Comparison of ENCODE assay signal across 9 mouse cellular contexts in the genomic region with DNA sequence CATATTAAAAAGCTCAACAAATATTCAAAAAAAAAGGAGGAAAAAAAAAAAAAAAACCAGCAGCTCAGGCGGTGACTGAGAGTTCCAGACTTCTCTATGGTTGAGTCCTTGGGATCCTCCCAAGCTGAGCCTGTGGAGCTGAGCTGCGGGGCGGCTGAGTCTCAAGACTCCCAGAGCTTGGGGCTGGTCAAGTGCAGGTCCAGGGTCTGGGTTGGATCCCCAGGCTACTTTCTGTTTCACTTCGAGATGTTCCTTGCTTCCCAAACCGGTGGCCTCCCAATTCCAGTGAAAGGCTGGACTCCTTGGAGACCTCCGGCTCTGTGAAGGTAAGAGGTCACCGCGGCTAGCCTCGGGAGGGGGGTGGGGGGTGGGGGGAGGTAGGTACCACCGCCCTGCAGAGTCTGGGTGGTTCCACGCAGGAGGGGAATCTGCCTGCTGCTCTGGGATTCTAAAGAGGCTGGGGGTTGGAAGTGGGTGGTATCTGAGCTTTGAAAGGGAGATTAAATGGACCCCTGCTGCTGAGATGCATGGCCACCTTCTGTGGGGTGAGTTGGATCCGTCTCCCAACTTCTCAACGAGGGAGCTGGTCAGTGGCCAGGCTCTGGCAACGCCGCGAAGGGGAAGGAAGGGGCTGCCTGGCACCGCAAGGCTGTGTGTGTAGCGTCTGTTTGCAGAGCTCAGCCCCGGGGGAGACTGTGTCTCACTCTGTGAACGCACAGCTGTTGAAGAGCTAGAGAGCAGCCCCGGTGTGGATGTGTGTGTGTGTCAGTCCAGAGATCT.
DNase-seq lines count a peak whose midpoint lies in the region; ATAC-seq lines count a peak whose summit lies in the region.
"Had no signal": no experiment of that assay in that cellular context is flagged by ENCODE, and none has a peak within 500 bp of the region (broad histone marks: within the 10 kb centered on the region; RNA-seq: fewer than 3 reads in every experiment).

No protein-coding gene starts in this region.

- H3K9me3 ChIP-seq in hindbrain, embryonic 14.5 days (ENCODE audit: control insufficient read depth, low read length), result no peaks in the 10 kb centered on the region

- no peak for ATAC-seq in hindbrain, embryonic 14.5 days (ENCODE audit: low FRiP score)
- ATAC-seq: Patski had no signal

- no peaks in the 10 kb centered on the region for H3K27me3 ChIP-seq in hindbrain, embryonic 14.5 days (ENCODE audit: control insufficient read depth, insufficient read depth, low read length)

- no peak overlapping the region for H3K27ac ChIP-seq in hindbrain, embryonic 14.5 days

- DNase-seq in ZHBTc4 (ENCODE audit: low read depth, low spot score), result peak; percentile 29
- peak; percentile 57 to 66 for DNase-seq in cerebellum, postnatal 25 days
- peak; percentile 8 to 27 for DNase-seq in gastrocnemius, adult 8-10 months (ENCODE audit: low spot score in 2 of 2)
- DNase-seq in hindbrain, embryonic 14.5 days (ENCODE audit: low spot score), result peak; percentile 58
- DNase-seq in layer of hippocampus, postnatal 25 days (ENCODE audit: extremely low spot score in 1 of 2, low spot score in 1 of 2), result peak; percentile 44 to 60
- DNase-seq in lung, postnatal 10 days, result peak; percentile 79
- DNase-seq in ovary, postnatal 36 days (ENCODE audit: low spot score), result peak; percentile 64
- DNase-seq in urinary bladder, postnatal 4 days (ENCODE audit: low spot score in 2 of 2), result peak; percentile 31 to 69

- WGBS in hindbrain, embryonic 14.5 days, result 4% methylated on average over 21 of the region's 21 CpGs

- peak overlapping the region; percentile 37; the same call in 1 of the 2 replicates for H3K9ac ChIP-seq in hindbrain, embryonic 14.5 days

- H3K4me3 ChIP-seq in hindbrain, embryonic 14.5 days (replicated peaks; ENCODE audit: low read length), result peak overlapping the region; percentile 7

- H3K36me3 ChIP-seq in hindbrain, embryonic 14.5 days (replicated peaks; ENCODE audit: control insufficient read depth, insufficient read depth), result no peaks in the 10 kb centered on the region

- peaks cover 10% of the 10 kb centered on the region; the same call in 1 of the 2 replicates for H3K4me1 ChIP-seq in hindbrain, embryonic 14.5 days (replicated peaks; ENCODE audit: control insufficient read depth, insufficient read depth, low read length)

- peak overlapping the region; percentile 44 for H3K4me2 ChIP-seq in hindbrain, embryonic 14.5 days (replicated peaks)

Comparison
In these comparisons a context has a peak if more than half of its experiments do, and no peak if none do; other contexts are left out.
1. DNase-seq: peak in every context shown above with its lines; median percentile 79 in lung, postnatal 10 days; 64 in ovary, postnatal 36 days; 62 in cerebellum, postnatal 25 days; 58 in hindbrain, embryonic 14.5 days; 52 in layer of hippocampus, postnatal 25 days; 50 in urinary bladder, postnatal 4 days; 29 in ZHBTc4; 18 in gastrocnemius, adult 8-10 months.